Mouse (Mus musculus) CH12.LX (cell line): Measurements from ENCODE around the gene Lim2.

Source experiments
- CHD1 ChIP-seq: IDR thresholded peaks from 2 replicates; pipeline ENCODE4 v1.6.1; 2012; ENCODE audit warnings: low read depth, low read length, improper control_type of control experiment, inconsistent platforms
- CHD2 ChIP-seq: IDR thresholded peaks from 2 replicates; pipeline ENCODE4 v1.6.1; 2011; ENCODE audit warnings: low read length, improper control_type of control experiment
- CTCF ChIP-seq, 2 experiments: IDR thresholded peaks in 1 of 2; conservative IDR thresholded peaks in 1 of 2; 2 replicates each; pipeline ENCODE4 v1.5.1; 2011 to 2012; ENCODE audit warnings: low read depth in 2 of 2, low read length in 2 of 2, improper control_type of control experiment in 1 of 2, inconsistent platforms in 1 of 2, mild to moderate bottlenecking in 1 of 2, moderate library complexity in 1 of 2
- EP300 ChIP-seq: IDR thresholded peaks from 2 replicates; pipeline ENCODE4 v1.6.1; 2011; ENCODE audit warnings: low read length, improper control_type of control experiment
- ETS1 ChIP-seq: conservative IDR thresholded peaks from 2 replicates; pipeline ENCODE4 v1.6.1; 2012; ENCODE audit warnings: low read depth, mild to moderate bottlenecking, inconsistent platforms, low read length, improper control_type of control experiment, moderate library complexity
- MAX ChIP-seq: IDR thresholded peaks from 2 replicates; pipeline ENCODE4 v1.6.1; 2011; ENCODE audit warnings: low read length, improper control_type of control experiment
- MYC ChIP-seq: IDR thresholded peaks from 2 replicates; pipeline ENCODE4 v1.6.1; 2011; ENCODE audit warnings: low read depth, mild to moderate bottlenecking, improper control_type of control experiment, low read length
- POLR2A ChIP-seq: IDR thresholded peaks from 2 replicates; pipeline ENCODE4 v1.6.1; 2011; ENCODE audit warnings: low read depth, mild to moderate bottlenecking, improper control_type of control experiment, low read length
- RAD21 ChIP-seq: IDR thresholded peaks from 2 replicates; pipeline ENCODE4 v1.6.1; 2011; ENCODE audit warnings: low read depth, mild to moderate bottlenecking, low read length, improper control_type of control experiment, moderate library complexity
- RCOR1 ChIP-seq: conservative IDR thresholded peaks from 2 replicates; pipeline ENCODE4 v1.6.1; 2012; ENCODE audit warnings: low read depth, mild to moderate bottlenecking, inconsistent platforms, low read length, improper control_type of control experiment
- SMC3 ChIP-seq: IDR thresholded peaks from 2 replicates; pipeline ENCODE4 v1.6.1; 2011; ENCODE audit warnings: low read depth, low read length, improper control_type of control experiment
- UBTF ChIP-seq: IDR thresholded peaks from 2 replicates; pipeline ENCODE4 v1.6.1; 2012; ENCODE audit warnings: low read depth, mild to moderate bottlenecking, inconsistent platforms, low read length, improper control_type of control experiment, moderate library complexity
- ZC3H11A ChIP-seq: IDR thresholded peaks from 2 replicates; pipeline ENCODE4 v1.6.1; 2012; ENCODE audit warnings: low read depth, mild to moderate bottlenecking, inconsistent platforms, low read length, improper control_type of control experiment
- ZNF384 ChIP-seq: IDR thresholded peaks from 2 replicates; pipeline ENCODE4 v1.6.1; 2012; ENCODE audit warnings: low read depth, low read length, improper control_type of control experiment, inconsistent platforms

- TF ChIP-seq MAX (no peak), CHD2 (no peak), CTCF (conservative IDR thresholded peaks at IDR 0.05 in 1 of 2, IDR thresholded peaks at IDR 0.05 in 1 of 2; ENCODE audit: low read depth in 2 of 2, low read length in 2 of 2) (no peak), POLR2A (no peak), ZNF384 (peak; percentile 69), SMC3 (no peak), RAD21 (no peak), RCOR1 (no peak), ZC3H11A (no peak), EP300 (no peak), MYC (no peak), ETS1 (no peak), CHD1 (no peak), UBTF (no peak)
Measured at GRCm38 (mm10) chr7:43449811-43450210, 22.3 kb downstream of the Lim2 start.
